Mouse (Mus musculus) CH12F3 (cell line): ENCODE measurements around the gene Hypk.
"Not testable (repeated sequence)": the region's sequence is repeated elsewhere in the genome, so short reads cannot be mapped to it uniquely, and the experiment has no call there.

Source experiments
- in situ Hi-C: fragments of 300-500 bp; cut with MboI; formaldehyde crosslinking; loops from 2 replicates; pipeline ENCODE4 v1.14.3; 2020; ENCODE audit warnings: low sequenced_read_pairs

The Hypk gene

GRCm38 (mm10) chr2:121447006-121447405 is 6.1 kb upstream of the Hypk start:
- in situ Hi-C loops = no loop called here

GRCm38 (mm10) chr2:121448136-121448535 is 5.0 kb upstream of the Hypk start:
- in situ Hi-C loops = no loop called here

GRCm38 (mm10) chr2:121448739-121449535 is 4.2 kb upstream of the Hypk start, which contains the start of gene Serf2:
TSS of gene Serf2 (plus strand) at chr2:121449195.
- in situ Hi-C loops = no loop called here

- in situ Hi-C loops = no loop called here
Measured at GRCm38 (mm10) chr2:121449545-121450011, 3.5 kb upstream of the Hypk start.

- in situ Hi-C loops = no loop called here
Measured at GRCm38 (mm10) chr2:121450093-121450492, 3.0 kb upstream of the Hypk start.

GRCm38 (mm10) chr2:121452361-121452760 is 729 bp upstream of the Hypk start:
- in situ Hi-C loops = no loop called here

- in situ Hi-C loops = no loop called here
Measured at GRCm38 (mm10) chr2:121453917-121454316, 827 bp downstream of the Hypk start.

GRCm38 (mm10) chr2:121455534-121455933 is 2.4 kb downstream of the Hypk start:
- in situ Hi-C loops = no loop called here

GRCm38 (mm10) chr2:121456692-121457642 is 3.9 kb downstream of the Hypk start, which contains the start of gene Serinc4:
TSS of gene Serinc4 (minus strand) at chr2:121456781.
- in situ Hi-C loops = no loop called here

GRCm38 (mm10) chr2:121460071-121460470 is 7.0 kb downstream of the Hypk start:
- in situ Hi-C loops = no loop called here

GRCm38 (mm10) chr2:121468982-121469381 is 15.9 kb downstream of the Hypk start:
- in situ Hi-C loops = not testable (repeated sequence)

GRCm38 (mm10) chr2:121472783-121473182 is 19.7 kb downstream of the Hypk start:
- in situ Hi-C loops = not testable (repeated sequence)

GRCm38 (mm10) chr2:121473301-121474179 is 20.4 kb downstream of the Hypk start, which contains the start of gene Mfap1b:
TSS of gene Mfap1b (minus strand) at chr2:121474067.
- in situ Hi-C loops = not testable (repeated sequence)

GRCm38 (mm10) chr2:121474180-121474535 is 21.1 kb downstream of the Hypk start:
- in situ Hi-C loops = no loop called here

GRCm38 (mm10) chr2:121475306-121475705 is 22.2 kb downstream of the Hypk start:
- in situ Hi-C loops = not testable (repeated sequence)

- in situ Hi-C loops = no loop called here
Measured at GRCm38 (mm10) chr2:121477491-121478266, 24.6 kb downstream of the Hypk start.

GRCm38 (mm10) chr2:121480498-121480897 is 27.4 kb downstream of the Hypk start:
- in situ Hi-C loops = no loop called here

- in situ Hi-C loops = not testable (repeated sequence)
Measured at GRCm38 (mm10) chr2:121480916-121481315, 27.8 kb downstream of the Hypk start.

- in situ Hi-C loops = no loop called here
Measured at GRCm38 (mm10) chr2:121483576-121483975, 30.5 kb downstream of the Hypk start.

- in situ Hi-C loops = not testable (repeated sequence)
Measured at GRCm38 (mm10) chr2:121484403-121484802, 31.3 kb downstream of the Hypk start.
